Mouse (Mus musculus) c-Kit-positive CD71-positive TER-119-negative erythroid progenitor cells, embryonic 14.5 days (primary cell): ENCODE measurements around the gene Cdh24.
A peak's percentile ranks its signal among the peaks of the same experiment; 100 is the strongest.

Experiments used
- DNase-seq: peaks from one replicate; pipeline ENCODE4 v3.0.0-alpha.2; 2013; ENCODE audit warnings: low read depth

The Cdh24 gene

GRCm38 (mm10) chr14:54641305-54641969 is at the start of gene Cdh24:
TSS of gene Cdh24 (minus strand) at chr14:54641364.
- peak; percentile 84 for DNase-seq

GRCm38 (mm10) chr14:54687251-54687650 is 46.1 kb upstream of the Cdh24 start:
- no peak for DNase-seq

DNA sequence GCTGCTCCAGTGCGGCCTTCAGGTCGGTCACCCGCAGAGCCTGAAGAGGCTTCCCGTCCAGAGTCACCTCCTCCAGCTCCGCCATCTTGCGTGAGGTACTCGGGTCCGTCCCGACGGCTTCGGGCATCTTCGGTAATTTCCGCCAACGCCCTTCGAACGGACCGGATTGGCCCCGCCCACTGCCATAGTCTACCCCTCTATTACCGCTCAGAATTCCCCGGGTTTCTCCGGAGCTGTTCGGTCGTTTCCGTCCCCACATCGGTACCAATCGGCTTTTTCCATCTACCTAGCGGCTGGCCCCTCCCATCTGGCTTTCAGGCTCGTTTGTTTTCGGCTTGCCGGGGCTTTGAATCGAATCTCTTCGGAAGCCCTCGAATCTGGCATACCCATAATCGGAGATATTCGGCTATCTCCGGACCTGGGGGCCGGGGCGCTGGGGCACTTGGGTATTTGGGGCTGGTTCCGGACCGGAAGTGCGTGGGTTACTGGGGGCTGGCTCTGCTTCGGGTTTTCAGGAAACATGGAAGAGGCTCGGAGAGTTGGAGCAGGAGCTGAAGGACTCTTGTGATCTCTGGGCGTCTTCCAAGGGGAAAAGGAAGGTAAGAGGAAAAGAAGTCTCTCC is 45.5 kb upstream of the Cdh24 start, which contains the start of gene Acin1:
Acin1 (minus strand) TSS at position 410 of the 622 bp plus-strand sequence.
- DNase-seq: peak; percentile 99

DNA sequence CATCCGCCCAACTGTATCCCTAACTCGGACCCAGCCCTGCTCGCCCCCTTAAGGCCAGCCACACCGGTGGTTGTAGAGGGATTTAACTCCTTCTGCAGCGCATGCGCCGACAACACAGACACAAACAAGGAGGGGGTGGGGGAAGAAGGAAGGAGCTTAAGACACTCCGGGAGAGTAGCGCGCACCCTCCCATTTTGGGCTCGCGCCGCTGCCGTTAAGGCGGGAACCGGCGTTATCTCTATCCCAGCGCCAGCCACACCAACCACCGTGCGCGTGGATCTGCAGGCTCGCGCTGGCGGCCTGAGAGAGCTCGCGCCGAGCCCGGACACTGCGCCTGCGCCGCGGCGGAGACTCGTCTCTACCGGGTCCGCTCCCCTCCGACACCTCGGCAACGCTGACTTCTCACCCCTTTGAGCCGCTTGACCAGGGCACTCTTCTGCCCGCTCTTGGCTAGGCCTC is 44.9 kb upstream of the Cdh24 start, which contains the start of gene 1700123O20Rik:
1700123O20Rik (plus strand) TSS at position 154 of the 459 bp plus-strand sequence.
- DNase-seq: peak; percentile 85

DNA sequence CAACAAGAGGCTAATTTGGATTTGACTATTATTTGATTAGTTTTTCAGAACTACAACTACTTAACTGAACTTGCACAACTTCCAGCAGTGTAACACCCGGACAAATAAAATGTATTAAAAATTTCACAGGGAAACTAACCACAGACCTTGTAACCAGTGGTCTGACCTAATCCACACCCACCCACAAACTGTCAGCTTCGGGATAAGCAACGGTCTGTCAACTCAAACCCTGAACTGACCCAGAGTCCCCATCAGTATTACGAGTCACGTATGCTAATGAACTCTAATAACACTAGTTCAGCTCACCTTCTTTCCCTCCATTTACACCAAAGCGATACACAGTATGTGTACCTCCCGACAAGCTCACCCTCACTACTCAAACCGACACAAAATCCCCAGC is 44.3 kb upstream of the Cdh24 start:
- DNase-seq: peak; percentile 34

- no peak for DNase-seq
Measured at GRCm38 (mm10) chr14:54682396-54682795, 41.2 kb upstream of the Cdh24 start.

GRCm38 (mm10) chr14:54678657-54679304 is 37.6 kb upstream of the Cdh24 start:
- DNase-seq: no peak

DNA sequence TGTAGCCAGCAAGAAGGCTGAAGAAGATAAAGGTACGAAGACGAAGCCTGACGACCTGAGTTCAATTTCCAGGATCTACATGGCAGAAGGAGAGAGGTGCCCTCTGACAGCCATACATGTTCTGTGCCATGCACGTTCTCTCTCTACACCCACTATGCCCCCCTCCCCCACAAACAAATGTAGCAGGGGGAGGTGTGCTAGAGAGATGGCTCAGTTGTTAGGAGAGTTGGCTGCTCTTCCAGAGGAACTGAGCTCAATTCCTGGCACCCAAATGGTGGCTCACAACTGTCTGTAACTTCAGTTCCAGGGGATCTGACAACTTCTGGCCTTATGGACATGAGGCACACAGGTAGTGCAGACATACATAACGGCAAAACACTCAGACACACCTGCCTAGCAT is 35.1 kb upstream of the Cdh24 start:
- DNase-seq: no peak

DNA sequence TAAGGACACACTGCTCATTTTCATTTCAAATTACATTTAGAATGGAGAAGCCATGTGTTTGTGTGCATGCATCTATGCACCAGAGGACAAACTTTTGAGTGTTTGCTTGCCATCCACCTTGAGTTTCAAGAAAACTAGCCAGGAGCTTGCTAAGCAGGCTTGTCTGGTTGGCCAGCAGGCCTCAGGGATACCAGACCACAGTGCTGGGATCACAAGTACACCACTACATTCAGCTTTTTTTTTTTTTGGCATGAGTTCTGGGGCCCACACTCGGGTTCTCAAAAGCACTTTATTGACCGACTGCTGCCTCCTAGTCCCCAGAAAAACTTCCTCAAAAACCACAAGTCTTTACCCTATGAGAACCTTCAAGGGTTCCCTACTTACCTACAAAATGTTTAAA is 33.2 kb upstream of the Cdh24 start:
- DNase-seq: no peak

GRCm38 (mm10) chr14:54669381-54669780 is 28.2 kb upstream of the Cdh24 start:
- DNase-seq: peak; percentile 40

DNA sequence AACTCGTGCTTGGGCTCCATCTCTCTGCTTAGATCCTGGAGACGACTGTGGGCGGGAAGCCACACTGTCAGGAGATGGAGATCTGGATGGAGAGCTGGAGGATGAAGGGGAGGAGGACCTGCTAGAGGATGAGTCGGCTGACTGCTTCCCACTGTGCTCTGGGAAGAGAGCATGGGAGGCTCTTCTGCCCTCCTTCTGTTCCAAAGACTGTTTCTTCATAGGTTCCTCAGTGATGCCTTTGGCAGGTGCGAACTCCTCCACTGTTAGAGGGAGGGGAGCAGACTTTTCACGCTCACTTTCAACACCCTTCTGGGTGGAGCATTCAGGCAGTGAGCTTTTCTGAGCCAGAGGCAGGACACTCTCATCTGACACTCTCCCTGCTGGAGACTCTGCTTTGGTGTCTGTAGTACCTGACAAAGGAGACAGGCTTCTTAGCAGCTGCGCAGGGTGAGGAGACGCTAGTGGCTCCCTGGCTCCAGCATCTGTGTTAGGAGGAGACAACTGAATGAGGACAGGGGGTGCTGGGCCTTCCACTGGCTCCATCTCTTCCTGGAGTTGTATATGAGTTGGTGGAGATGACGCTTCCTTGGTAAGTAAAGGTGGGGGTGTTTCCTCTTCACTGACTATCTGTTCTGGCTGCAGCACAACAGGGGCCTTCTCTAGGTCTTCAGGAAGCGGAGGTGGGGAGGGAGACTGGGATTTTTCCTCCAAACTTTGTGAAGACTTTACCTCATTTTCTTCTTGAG is 23.5 kb upstream of the Cdh24 start:
- no peak for DNase-seq

GRCm38 (mm10) chr14:54660009-54660408 is 18.8 kb upstream of the Cdh24 start:
- DNase-seq: peak; percentile 65

DNA sequence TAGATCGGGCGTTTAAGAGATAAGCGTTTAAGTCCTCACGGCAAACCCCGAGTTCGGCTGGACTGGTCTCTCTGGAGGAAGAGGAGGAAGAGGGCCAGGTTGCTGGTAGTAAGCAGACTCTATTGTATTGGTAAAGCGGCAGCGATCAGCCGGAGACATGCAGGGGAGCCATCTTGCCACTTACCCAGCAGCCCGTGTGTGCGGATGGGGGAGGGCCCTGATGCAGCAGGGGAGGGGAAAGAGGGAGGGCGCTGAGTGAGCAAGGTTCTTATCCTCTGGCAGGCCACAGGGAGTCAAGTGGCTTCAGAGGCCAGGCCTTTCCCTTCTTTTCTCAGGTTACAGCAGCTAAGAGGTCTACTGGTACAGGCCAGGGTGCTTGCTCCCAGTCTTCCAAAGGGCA is 12.3 kb upstream of the Cdh24 start:
- DNase-seq: peak; percentile 81

DNA sequence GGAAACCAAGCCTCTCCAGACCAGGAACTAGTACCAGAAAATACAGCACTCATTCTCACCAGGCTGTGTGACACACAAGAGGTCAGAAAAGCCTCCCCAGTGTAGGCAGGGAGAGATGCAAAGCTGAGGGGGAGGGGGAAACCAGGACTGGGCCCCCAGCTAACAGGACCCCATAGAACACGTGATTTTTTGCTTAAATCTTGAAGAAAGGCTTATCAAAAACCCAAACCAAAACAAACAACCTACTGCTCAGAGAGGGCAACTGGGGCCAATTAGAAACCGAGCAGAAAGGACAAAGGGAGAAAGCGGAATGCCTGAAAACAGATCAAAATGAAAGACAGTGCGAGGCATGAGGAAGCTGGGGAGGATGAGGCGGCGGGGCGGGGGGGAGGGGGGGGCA is 11.6 kb upstream of the Cdh24 start:
- no peak for DNase-seq

- no peak for DNase-seq
Measured at GRCm38 (mm10) chr14:54651556-54651955, 10.4 kb upstream of the Cdh24 start.

- peak; percentile 94 for DNase-seq
Measured at GRCm38 (mm10) chr14:54650621-54651454, 9.7 kb upstream of the Cdh24 start.

DNA sequence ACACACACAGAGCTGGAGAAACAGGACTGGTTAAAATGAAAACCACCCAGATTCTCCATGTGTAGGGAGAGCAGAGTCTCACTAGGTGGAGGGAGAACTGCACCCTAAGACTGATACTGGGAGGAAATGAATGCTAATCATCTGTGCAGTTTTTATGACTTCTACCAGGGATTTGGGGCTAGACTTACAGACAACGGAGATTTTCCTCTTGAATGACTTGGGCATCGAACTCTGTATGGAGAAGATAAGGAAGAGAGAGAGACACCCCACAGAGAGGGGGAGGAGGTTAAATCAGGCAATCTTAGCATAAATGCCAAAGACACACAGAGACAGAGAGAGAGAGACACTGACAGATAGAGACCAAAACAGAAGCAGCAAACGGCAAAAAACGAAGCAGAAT is 6.7 kb upstream of the Cdh24 start:
- DNase-seq: no peak

DNA sequence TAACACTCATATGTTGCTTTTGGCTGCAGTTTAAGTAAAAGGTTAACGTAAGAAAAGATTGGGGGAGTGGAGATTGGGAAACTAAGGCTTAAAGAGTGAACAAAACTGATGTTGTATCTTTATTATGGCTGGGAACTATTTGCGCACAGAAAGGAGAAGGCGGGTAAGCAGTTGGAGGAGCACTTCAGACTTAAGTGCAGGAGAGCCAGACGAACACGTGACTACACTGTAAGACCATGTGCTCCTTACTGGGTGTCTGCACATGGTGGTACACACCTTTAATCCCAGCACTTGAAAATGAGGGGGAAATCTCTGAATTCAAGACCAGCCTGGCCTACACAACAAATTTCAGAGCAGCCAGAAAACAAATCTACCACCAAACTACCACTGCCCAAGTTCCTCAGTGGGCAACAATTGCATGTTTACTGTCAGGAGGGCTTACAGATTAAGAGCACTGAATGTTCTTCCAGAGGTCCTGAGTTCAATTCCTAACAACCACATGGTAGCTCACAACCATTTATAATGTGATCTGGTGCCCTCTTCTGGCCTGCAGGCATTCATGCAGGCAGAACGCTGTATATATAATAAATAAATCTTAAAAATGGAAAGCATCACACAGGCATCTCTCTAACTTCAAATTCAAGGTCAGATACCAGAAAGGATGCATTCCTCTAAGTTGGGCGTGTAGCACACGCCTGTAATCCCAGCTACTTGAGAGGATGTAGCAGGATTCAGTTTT is 5.9 kb upstream of the Cdh24 start:
- no peak for DNase-seq

DNA sequence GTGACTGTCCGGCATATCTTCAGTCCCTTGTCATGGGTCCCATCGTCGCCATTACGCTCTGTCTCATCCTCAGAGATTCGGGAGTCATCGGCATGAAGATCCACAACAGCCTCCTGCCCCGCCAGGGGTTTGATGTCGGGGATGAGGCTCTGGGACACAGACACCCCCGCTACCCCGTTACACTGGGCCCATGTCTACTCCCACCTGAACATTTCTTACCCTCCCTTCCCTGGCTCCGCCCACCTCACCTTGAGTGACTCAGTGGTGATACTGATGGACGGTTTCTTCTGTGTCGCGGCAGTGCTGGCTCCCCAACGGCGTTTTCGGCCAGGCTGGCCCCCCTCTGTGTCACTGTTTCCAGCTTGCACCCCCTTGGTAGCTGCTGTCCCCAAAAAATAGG is 5.3 kb upstream of the Cdh24 start:
- no peak for DNase-seq

- no peak for DNase-seq
Measured at GRCm38 (mm10) chr14:54644294-54644693, 3.1 kb upstream of the Cdh24 start.

- DNase-seq: no peak
Measured at GRCm38 (mm10) chr14:54643011-54643410, 1.8 kb upstream of the Cdh24 start.
